Mouse (Mus musculus): ENCODE results near the gene Gm13272. TPM values are rescaled to one million over a fixed set of nuclear protein-coding genes. Genes with fewer than 3 reads are reported as not detected.
"Not testable (repeated sequence)": the region's sequence is repeated elsewhere in the genome, so short reads cannot be mapped to it uniquely, and the experiment has no call there.

Gm13272 gene
- polyA plus RNA-seq, 1 experiment from 2014 or later: not detected

DNA sequence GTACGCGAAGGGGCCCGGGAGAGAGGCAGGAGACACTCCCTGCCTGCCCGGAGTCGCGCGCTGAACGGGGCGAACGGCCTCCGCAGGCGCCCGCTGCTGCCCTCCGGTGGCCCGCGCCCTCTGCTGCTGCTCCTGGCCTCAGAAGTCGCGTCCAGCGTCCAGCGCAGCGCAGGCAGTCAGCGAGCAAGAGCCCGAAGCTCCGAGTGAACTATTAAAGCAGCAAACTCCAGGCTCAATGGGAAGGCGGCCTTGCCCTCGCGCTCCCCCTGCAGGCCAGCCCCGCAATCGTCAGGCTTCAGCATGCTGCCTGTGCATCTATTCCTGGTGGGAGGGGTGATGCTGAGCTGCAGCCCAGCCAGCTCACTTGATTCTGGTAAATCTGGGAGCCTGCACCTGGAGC, 23.3 kb downstream of the Gm13272 start, which contains the start of gene Gm13287:
Gene Gm13287, plus strand, starts transcription at position 301 of the 400 bp plus-strand sequence.
- H3K27me3 ChIP-seq (replicated peaks; ENCODE audit: control insufficient read depth, insufficient read depth, low read length); H3K9ac ChIP-seq (ENCODE audit: low read depth, low read length); H3K4me3 ChIP-seq (ENCODE audit: low read length); H3K36me3 ChIP-seq (ENCODE audit: control insufficient read depth, insufficient read depth, low read length); H3K4me2 ChIP-seq (ENCODE audit: low read length); H3K4me1 ChIP-seq (ENCODE audit: control insufficient read depth, insufficient read depth, low read depth, low read length); H3K27ac ChIP-seq (ENCODE audit: low read depth, low read length); H3K9me3 ChIP-seq (ENCODE audit: control insufficient read depth, low read length); ATAC-seq: not testable (repeated sequence)
- WGBS: no CpG with 5 or more reads among the region's 29 CpGs

DNA sequence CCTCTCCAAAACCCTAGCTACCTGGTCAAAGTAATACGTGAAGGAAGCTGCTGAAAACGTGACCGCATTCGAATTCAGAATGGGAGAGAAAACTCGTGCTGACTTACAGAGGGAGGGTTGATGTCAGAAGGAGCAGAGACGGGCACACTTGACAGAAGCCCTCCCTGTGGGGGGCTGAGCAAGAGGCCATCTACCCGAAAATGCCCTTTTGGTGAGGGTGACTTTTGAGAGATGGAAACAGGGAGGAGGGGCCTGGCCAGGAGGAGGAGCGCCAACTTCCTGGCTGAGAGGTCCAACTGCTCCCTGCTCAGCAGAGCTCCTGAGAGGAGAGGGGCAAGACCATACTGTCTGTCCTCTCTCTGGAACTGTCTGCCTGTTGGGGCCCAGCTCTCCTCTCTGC, 25.6 kb downstream of the Gm13272 start, which contains the start of gene Gm13288:
Gene Gm13288, plus strand, starts transcription at position 301 of the 400 bp plus-strand sequence.
- WGBS: no CpG with 5 or more reads among the region's 8 CpGs
- not testable (repeated sequence) for ATAC-seq

DNA sequence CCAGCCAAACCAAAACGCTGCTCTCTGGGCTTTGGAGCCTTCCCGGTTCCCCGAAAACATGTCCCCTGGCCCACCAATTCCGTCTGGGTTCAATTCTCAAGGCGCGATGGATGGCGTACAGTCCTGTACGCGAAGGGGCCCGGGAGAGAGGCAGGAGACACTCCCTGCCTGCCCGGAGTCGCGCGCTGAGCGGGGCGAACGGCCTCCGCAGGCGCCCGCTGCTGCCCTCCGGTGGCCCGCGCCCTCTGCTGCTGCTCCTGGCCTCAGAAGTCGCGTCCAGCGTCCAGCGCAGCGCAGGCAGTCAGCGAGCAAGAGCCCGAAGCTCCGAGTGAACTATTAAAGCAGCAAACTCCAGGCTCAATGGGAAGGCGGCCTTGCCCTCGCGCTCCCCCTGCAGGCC, 26.1 kb downstream of the Gm13272 start:
- not testable (repeated sequence) for ATAC-seq
- peak overlapping the region; percentile 43 for H3K4me2 ChIP-seq (ENCODE audit: low read length)

More for the DNA sequence above, 25.6 kb downstream of the Gm13272 start, which contains the start of gene Gm13288:
- not testable (repeated sequence) for H3K9ac ChIP-seq (ENCODE audit: low read depth, low read length); H3K4me1 ChIP-seq (ENCODE audit: control insufficient read depth, insufficient read depth, low read depth, low read length); H3K9me3 ChIP-seq (ENCODE audit: control insufficient read depth, low read length); H3K4me3 ChIP-seq (ENCODE audit: low read length); H3K27ac ChIP-seq (ENCODE audit: low read depth, low read length); H3K27me3 ChIP-seq (replicated peaks; ENCODE audit: control insufficient read depth, insufficient read depth, low read length); H3K36me3 ChIP-seq (ENCODE audit: control insufficient read depth, insufficient read depth, low read length)
- H3K4me2 ChIP-seq (ENCODE audit: low read length): peak within 1 kb of the TSS; percentile 43

DNA sequence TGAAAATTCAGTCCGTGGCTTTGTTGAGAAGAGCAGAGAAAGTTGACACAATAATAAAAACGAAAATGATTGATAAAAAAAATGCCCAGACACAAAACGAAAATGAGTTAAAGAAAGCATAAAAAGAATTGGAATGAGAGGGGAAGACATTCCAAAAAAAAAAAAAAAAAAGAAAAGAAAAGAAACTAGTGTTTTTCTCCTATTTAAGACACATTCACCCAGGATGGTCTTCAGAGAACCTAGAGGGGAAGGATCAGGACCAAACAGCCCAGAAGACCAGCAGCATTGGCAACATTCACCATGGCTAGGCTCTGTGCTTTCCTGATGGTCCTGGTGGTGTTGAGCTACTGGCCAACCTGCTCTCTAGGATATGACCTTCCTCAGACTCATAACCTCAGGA, 36.3 kb downstream of the Gm13272 start, which contains the start of gene Ifna7:
Gene Ifna7, plus strand, starts transcription at position 301 of the 400 bp plus-strand sequence.
- no peak within 1 kb of the TSS for H3K4me2 ChIP-seq (ENCODE audit: low read length)
- no peak within 1 kb of the TSS for H3K9ac ChIP-seq (ENCODE audit: low read depth, low read length)
- H3K27ac ChIP-seq (ENCODE audit: low read depth, low read length): no peak within 1 kb of the TSS
- no peaks in the 10 kb centered on the region for H3K9me3 ChIP-seq (ENCODE audit: control insufficient read depth, low read length)
- no peak within 1 kb of the TSS for H3K4me3 ChIP-seq (ENCODE audit: low read length)
- WGBS: 67% methylated on average over 3 of the region's 3 CpGs
- no peak for ATAC-seq
- no peaks in the 10 kb centered on the region for H3K36me3 ChIP-seq (ENCODE audit: control insufficient read depth, insufficient read depth, low read length)
- no peaks in the 10 kb centered on the region for H3K27me3 ChIP-seq (replicated peaks; ENCODE audit: control insufficient read depth, insufficient read depth, low read length)
- H3K4me1 ChIP-seq (ENCODE audit: control insufficient read depth, insufficient read depth, low read depth, low read length): no peaks in the 10 kb centered on the region

More for the DNA sequence above, 26.1 kb downstream of the Gm13272 start:
- H3K36me3 ChIP-seq (ENCODE audit: control insufficient read depth, insufficient read depth, low read length); H3K27ac ChIP-seq (ENCODE audit: low read depth, low read length); H3K9me3 ChIP-seq (ENCODE audit: control insufficient read depth, low read length); H3K4me1 ChIP-seq (ENCODE audit: control insufficient read depth, insufficient read depth, low read depth, low read length); H3K9ac ChIP-seq (ENCODE audit: low read depth, low read length); H3K27me3 ChIP-seq (replicated peaks; ENCODE audit: control insufficient read depth, insufficient read depth, low read length); H3K4me3 ChIP-seq (ENCODE audit: low read length): not testable (repeated sequence)
- WGBS: no CpG with 5 or more reads among the region's 34 CpGs

DNA sequence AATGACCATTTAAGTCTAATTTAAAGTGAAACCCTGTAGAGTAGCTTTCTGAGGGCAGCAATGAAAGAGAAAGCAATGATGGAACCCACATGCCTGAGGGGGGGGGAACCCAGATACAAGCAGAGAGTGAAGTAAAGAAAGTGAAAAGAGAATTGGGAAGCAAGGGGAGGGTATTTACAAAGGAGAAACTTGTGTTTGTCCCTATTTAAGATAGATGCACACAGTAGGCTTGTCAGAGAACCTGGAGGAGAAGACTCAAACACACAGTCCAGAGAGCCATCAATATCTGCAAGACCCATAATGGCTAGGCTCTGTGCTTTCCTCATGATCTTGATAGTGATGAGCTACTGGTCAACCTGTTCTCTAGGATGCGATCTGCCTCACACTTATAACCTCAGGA, 40.0 kb downstream of the Gm13272 start, which contains the start of gene Ifna11:
Gene Ifna11, plus strand, starts transcription at position 301 of the 400 bp plus-strand sequence.
- H3K27me3 ChIP-seq (replicated peaks; ENCODE audit: control insufficient read depth, insufficient read depth, low read length): no peaks in the 10 kb centered on the region
- 91% methylated on average over 1 of the region's 1 CpGs for WGBS
- no peak for ATAC-seq
- H3K4me1 ChIP-seq (ENCODE audit: control insufficient read depth, insufficient read depth, low read depth, low read length): no peaks in the 10 kb centered on the region
- no peak within 1 kb of the TSS for H3K4me2 ChIP-seq (ENCODE audit: low read length)
- no peaks in the 10 kb centered on the region for H3K36me3 ChIP-seq (ENCODE audit: control insufficient read depth, insufficient read depth, low read length)
- H3K4me3 ChIP-seq (ENCODE audit: low read length): no peak within 1 kb of the TSS
- no peaks in the 10 kb centered on the region for H3K9me3 ChIP-seq (ENCODE audit: control insufficient read depth, low read length)
- H3K9ac ChIP-seq (ENCODE audit: low read depth, low read length): no peak within 1 kb of the TSS
- no peak within 1 kb of the TSS for H3K27ac ChIP-seq (ENCODE audit: low read depth, low read length)

DNA sequence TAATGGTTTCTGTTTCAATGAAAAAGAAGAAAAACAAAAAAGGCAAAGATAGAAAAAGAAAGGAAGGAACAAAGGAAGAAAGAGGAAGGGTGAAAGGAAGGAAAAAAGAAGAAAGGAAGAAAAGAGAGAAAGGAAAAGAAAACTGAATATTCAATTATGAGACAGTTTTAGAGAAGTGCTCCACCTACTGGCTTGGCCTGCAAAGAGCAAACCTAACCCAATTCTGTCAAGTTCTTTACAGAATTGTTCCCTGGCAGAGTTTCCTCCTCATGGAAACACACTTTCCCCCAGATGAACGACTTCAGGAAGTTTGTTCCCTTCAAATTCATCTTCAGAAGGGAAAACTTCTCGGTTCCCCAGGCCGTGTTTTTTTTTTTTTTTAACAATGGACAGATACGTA, 43.3 kb downstream of the Gm13272 start:
- Histone ChIP-seq H3K4me1 (ENCODE audit: control insufficient read depth, insufficient read depth, low read depth, low read length) (no peaks in the 10 kb centered on the region), H3K9ac (ENCODE audit: low read depth, low read length) (no peak overlapping the region), H3K4me2 (ENCODE audit: low read length) (no peak overlapping the region), H3K27ac (ENCODE audit: low read depth, low read length) (no peak overlapping the region), H3K9me3 (ENCODE audit: control insufficient read depth, low read length) (no peaks in the 10 kb centered on the region), H3K4me3 (ENCODE audit: low read length) (no peak overlapping the region), H3K36me3 (ENCODE audit: control insufficient read depth, insufficient read depth, low read length) (no peaks in the 10 kb centered on the region), H3K27me3 (replicated peaks; ENCODE audit: control insufficient read depth, insufficient read depth, low read length) (no peaks in the 10 kb centered on the region)
- WGBS: 21% methylated on average over 4 of the region's 4 CpGs
- ATAC-seq: no peak

DNA sequence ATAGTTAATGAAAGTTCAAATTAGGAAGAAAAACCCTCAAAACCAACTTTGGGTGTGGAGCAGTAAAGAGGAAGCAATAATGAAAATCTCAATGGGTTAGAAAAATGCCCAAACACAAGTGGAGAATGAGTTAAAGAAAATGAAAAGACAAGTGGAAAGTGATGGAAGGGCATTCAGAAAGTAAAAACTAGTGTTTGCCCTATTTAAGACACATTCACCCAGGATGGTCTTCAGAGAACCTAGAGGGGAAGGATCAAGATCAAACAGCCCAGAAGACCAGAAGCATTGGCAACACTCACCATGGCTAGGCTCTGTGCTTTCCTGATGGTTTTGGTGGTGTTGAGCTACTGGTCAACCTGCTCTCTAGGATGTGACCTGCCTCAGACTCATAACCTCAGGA, 47.5 kb downstream of the Gm13272 start, which contains the start of gene Ifna6:
Gene Ifna6, plus strand, starts transcription at position 301 of the 400 bp plus-strand sequence.
- not testable (repeated sequence) for ATAC-seq; H3K9me3 ChIP-seq (ENCODE audit: control insufficient read depth, low read length); H3K4me1 ChIP-seq (ENCODE audit: control insufficient read depth, insufficient read depth, low read depth, low read length); H3K36me3 ChIP-seq (ENCODE audit: control insufficient read depth, insufficient read depth, low read length); H3K9ac ChIP-seq (ENCODE audit: low read depth, low read length); H3K4me3 ChIP-seq (ENCODE audit: low read length); H3K27ac ChIP-seq (ENCODE audit: low read depth, low read length); H3K4me2 ChIP-seq (ENCODE audit: low read length); H3K27me3 ChIP-seq (replicated peaks; ENCODE audit: control insufficient read depth, insufficient read depth, low read length)

Other genes with a start within 250 kb of the Gm13272 start
- gene Ifna15, start 221.6 kb upstream of the Gm13272 start, polyA plus RNA-seq (2015; fragmentation: Nextera tagmentation; extraction: Ambion mirVana): not detected in 2 replicates
- not detected in 2 replicates for gene Ifna14, start 208.1 kb upstream of the Gm13272 start, polyA plus RNA-seq (2015; fragmentation: Nextera tagmentation; extraction: Ambion mirVana)
- gene Ifna9, start 187.5 kb upstream of the Gm13272 start, polyA plus RNA-seq (2015; fragmentation: Nextera tagmentation; extraction: Ambion mirVana): not detected in 2 replicates
- gene Ifna12, start 176.5 kb upstream of the Gm13272 start, polyA plus RNA-seq (2015; fragmentation: Nextera tagmentation; extraction: Ambion mirVana): not detected in 2 replicates
- gene C87499, start 145.4 kb upstream of the Gm13272 start, polyA plus RNA-seq (2015; fragmentation: Nextera tagmentation; extraction: Ambion mirVana): not detected in 2 replicates
- not detected in 2 replicates for gene Ifna13, start 135.4 kb upstream of the Gm13272 start, polyA plus RNA-seq (2015; fragmentation: Nextera tagmentation; extraction: Ambion mirVana)
- gene Ifna16, start 102.9 kb upstream of the Gm13272 start, polyA plus RNA-seq (2015; fragmentation: Nextera tagmentation; extraction: Ambion mirVana): not detected in 2 replicates
- not detected in 2 replicates for gene Ifna2, start 95.9 kb upstream of the Gm13272 start, polyA plus RNA-seq (2015; fragmentation: Nextera tagmentation; extraction: Ambion mirVana)
- gene Ifnab, start 88.5 kb upstream of the Gm13272 start, polyA plus RNA-seq (2015; fragmentation: Nextera tagmentation; extraction: Ambion mirVana): not detected in 2 replicates
- 1.3 and 1.5 TPM in 2 replicates for gene Gm26566, start 58.0 kb upstream of the Gm13272 start, polyA plus RNA-seq (2015; fragmentation: Nextera tagmentation; extraction: Ambion mirVana)
- 90.3 and 104 TPM in 2 replicates for gene Klhl9, start 57.4 kb upstream of the Gm13272 start, polyA plus RNA-seq (2015; fragmentation: Nextera tagmentation; extraction: Ambion mirVana)
- gene Gm13271, start 25.0 kb upstream of the Gm13272 start, polyA plus RNA-seq (2015; fragmentation: Nextera tagmentation; extraction: Ambion mirVana): not detected in 2 replicates
- gene Gm13283, start 19.7 kb upstream of the Gm13272 start, polyA plus RNA-seq (2015; fragmentation: Nextera tagmentation; extraction: Ambion mirVana): not detected in 2 replicates
- not detected in 2 replicates for gene Gm13290, start 6.0 kb upstream of the Gm13272 start, polyA plus RNA-seq (2015; fragmentation: Nextera tagmentation; extraction: Ambion mirVana)
- gene Gm13289, start 2.9 kb upstream of the Gm13272 start, polyA plus RNA-seq (2015; fragmentation: Nextera tagmentation; extraction: Ambion mirVana): not detected in 2 replicates
- not detected in 2 replicates for gene Ifnz, start 2.3 kb downstream of the Gm13272 start, polyA plus RNA-seq (2015; fragmentation: Nextera tagmentation; extraction: Ambion mirVana)
- not detected in 2 replicates for gene Gm13276, start 5.9 kb downstream of the Gm13272 start, polyA plus RNA-seq (2015; fragmentation: Nextera tagmentation; extraction: Ambion mirVana)
- not detected in 2 replicates for gene Gm13277, start 8.8 kb downstream of the Gm13272 start, polyA plus RNA-seq (2015; fragmentation: Nextera tagmentation; extraction: Ambion mirVana)
- not detected in 2 replicates for gene Gm13278, start 11.7 kb downstream of the Gm13272 start, polyA plus RNA-seq (2015; fragmentation: Nextera tagmentation; extraction: Ambion mirVana)
- not detected in 2 replicates for gene Gm13275, start 14.6 kb downstream of the Gm13272 start, polyA plus RNA-seq (2015; fragmentation: Nextera tagmentation; extraction: Ambion mirVana)
- gene Gm13279, start 17.5 kb downstream of the Gm13272 start, polyA plus RNA-seq (2015; fragmentation: Nextera tagmentation; extraction: Ambion mirVana): not detected in 2 replicates
- 0.21 TPM in 1 of 2 replicates, not detected in the other for gene Gm13285, start 19.8 kb downstream of the Gm13272 start, polyA plus RNA-seq (2015; fragmentation: Nextera tagmentation; extraction: Ambion mirVana)
- not detected in 2 replicates for gene Gm13287, start 23.4 kb downstream of the Gm13272 start, polyA plus RNA-seq (2015; fragmentation: Nextera tagmentation; extraction: Ambion mirVana)
- not detected in 2 replicates for gene Gm13288, start 25.7 kb downstream of the Gm13272 start, polyA plus RNA-seq (2015; fragmentation: Nextera tagmentation; extraction: Ambion mirVana)
- gene Ifna7, start 36.4 kb downstream of the Gm13272 start, polyA plus RNA-seq (2015; fragmentation: Nextera tagmentation; extraction: Ambion mirVana): not detected in 2 replicates
- gene Ifna11, start 40.1 kb downstream of the Gm13272 start, polyA plus RNA-seq (2015; fragmentation: Nextera tagmentation; extraction: Ambion mirVana): not detected in 2 replicates
- not detected in 2 replicates for gene Ifna6, start 47.6 kb downstream of the Gm13272 start, polyA plus RNA-seq (2015; fragmentation: Nextera tagmentation; extraction: Ambion mirVana)
- not detected in 2 replicates for gene Ifna5, start 55.7 kb downstream of the Gm13272 start, polyA plus RNA-seq (2015; fragmentation: Nextera tagmentation; extraction: Ambion mirVana)
- not detected in 2 replicates for gene Ifna4, start 62.0 kb downstream of the Gm13272 start, polyA plus RNA-seq (2015; fragmentation: Nextera tagmentation; extraction: Ambion mirVana)
- not detected in 2 replicates for gene Ifna1, start 70.2 kb downstream of the Gm13272 start, polyA plus RNA-seq (2015; fragmentation: Nextera tagmentation; extraction: Ambion mirVana)
- gene Ifne, start 100.4 kb downstream of the Gm13272 start, polyA plus RNA-seq (2015; fragmentation: Nextera tagmentation; extraction: Ambion mirVana): not detected in 2 replicates